Mouse (Mus musculus) MEL (cell line): Measurements from ENCODE around the gene Anp32e.

Experiments
- CHD1 ChIP-seq: IDR thresholded peaks from 2 replicates; pipeline ENCODE4 v1.6.1; 2012; ENCODE audit warnings: low read depth, mild to moderate bottlenecking, inconsistent platforms, low read length, improper control_type of control experiment
- CTCF ChIP-seq, 3 experiments: IDR thresholded peaks in 2 of 3; conservative IDR thresholded peaks in 1 of 3; 2 replicates each; pipeline ENCODE4 v1.5.1; 2011 to 2012; ENCODE audit warnings: low read length in 3 of 3, low read depth in 2 of 3, mild to moderate bottlenecking in 2 of 3, improper control_type of control experiment in 1 of 3, inconsistent platforms in 1 of 3, mixed read lengths in 1 of 3, moderate library complexity in 1 of 3; ENCODE audit not compliant: control insufficient read depth in 1 of 3, insufficient read depth in 1 of 3, poor library complexity in 1 of 3, severe bottlenecking in 1 of 3
- GATA1 ChIP-seq: IDR thresholded peaks from 2 replicates; pipeline ENCODE4 v1.6.1; 2011; ENCODE audit warnings: low read depth, low read length, improper control_type of control experiment
- JUND ChIP-seq: IDR thresholded peaks from 2 replicates; pipeline ENCODE4 v1.6.1; 2011; ENCODE audit warnings: low read depth, mild to moderate bottlenecking, improper control_type of control experiment, low read length
- MAFK ChIP-seq: IDR thresholded peaks from 2 replicates; pipeline ENCODE4 v1.6.1; 2011; ENCODE audit warnings: low read depth, mild to moderate bottlenecking, low read length, improper control_type of control experiment, borderline replicate concordance
- NELFE ChIP-seq: IDR thresholded peaks from 2 replicates; pipeline ENCODE4 v1.6.1; 2011; ENCODE audit warnings: low read depth, low read length, improper control_type of control experiment
- POLR2A ChIP-seq, 2 experiments: IDR thresholded peaks; 2 replicates each; pipeline ENCODE4 v1.6.1; 2011 to 2012; ENCODE audit warnings: low read length in 2 of 2, mild to moderate bottlenecking in 2 of 2, control low read depth in 1 of 2, improper control_type of control experiment in 1 of 2, low read depth in 1 of 2, moderate library complexity in 1 of 2; ENCODE audit not compliant: control insufficient read depth in 1 of 2, insufficient read depth in 1 of 2, poor library complexity in 1 of 2
- TCF12 ChIP-seq: IDR thresholded peaks from 2 replicates; pipeline ENCODE4 v1.6.1; 2014; ENCODE audit warnings: low read depth, mild to moderate bottlenecking, inconsistent platforms, low read length, improper control_type of control experiment, moderate library complexity

- TF ChIP-seq JUND (no peak), MAFK (no peak), POLR2A (IDR thresholded peaks at IDR 0.05; ENCODE audit: control insufficient read depth in 1 of 2, insufficient read depth in 1 of 2, low read depth in 1 of 2, low read length in 2 of 2, poor library complexity in 1 of 2) (no peak), CHD1 (no peak), CTCF (IDR thresholded peaks at IDR 0.05 in 2 of 3, conservative IDR thresholded peaks at IDR 0.05 in 1 of 3; ENCODE audit: control insufficient read depth in 1 of 3, insufficient read depth in 1 of 3, low read depth in 2 of 3, low read length in 3 of 3, poor library complexity in 1 of 3, severe bottlenecking in 1 of 3) (no peak), NELFE (no peak), GATA1 (no peak), TCF12 (no peak)
Measured at GRCm38 (mm10) chr3:95994381-95994846, 65.4 kb downstream of the Anp32e start.
